Comparison of ENCODE assay signal across 26 mouse cellular contexts in the genomic region with DNA sequence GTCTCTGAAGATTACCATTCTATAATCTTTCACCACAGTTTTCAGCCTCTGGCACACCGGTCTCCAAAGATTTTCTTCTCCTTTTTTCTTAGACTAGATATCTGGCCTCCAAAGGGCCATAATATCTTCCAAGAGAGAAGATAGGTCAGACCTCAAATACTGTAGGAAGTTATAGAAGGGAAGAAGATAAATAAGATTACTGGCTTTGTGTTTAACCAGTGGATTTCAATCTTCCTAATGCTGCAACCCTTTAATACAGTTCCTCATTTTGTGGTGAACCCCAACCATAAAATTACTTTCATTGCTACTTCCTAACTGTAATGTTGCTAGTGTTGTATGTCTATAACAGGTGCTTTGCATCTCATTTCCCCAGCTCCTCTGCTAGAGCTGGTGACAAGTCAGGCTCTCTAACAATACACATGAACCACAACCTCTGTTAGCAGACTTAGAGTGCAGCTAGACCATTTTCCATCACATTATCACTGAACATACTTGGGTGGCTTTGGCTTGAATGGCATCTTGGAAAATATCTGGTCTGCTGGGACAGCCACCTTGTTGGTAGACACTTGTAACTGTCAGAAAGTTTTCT.
A peak's percentile ranks its signal among the peaks of the same experiment; 100 is the strongest.
DNase-seq lines count a peak whose midpoint lies in the region; ATAC-seq and TF ChIP-seq lines count a peak whose summit lies in the region.
"Had no signal": no experiment of that assay in that cellular context is flagged by ENCODE, and none has a peak within 500 bp of the region (broad histone marks: within the 10 kb centered on the region; RNA-seq: fewer than 3 reads in every experiment).

No protein-coding gene starts in this region.

- in situ Hi-C loops in CH12.LX (cut with MboI; ENCODE audit: low pct_ligation_motif_present, low pct_unique_long_range_greater_than_20kb, low sequenced_read_pairs), result no loop called here

- no peaks in the 10 kb centered on the region for H3K36me3 ChIP-seq in CH12.LX (replicated peaks in 1 of 2; ENCODE audit: control insufficient read depth in 1 of 2, insufficient read depth in 1 of 2, low read length in 1 of 2)
- H3K36me3 ChIP-seq: embryonic facial prominence, embryonic 13.5 days; embryonic facial prominence, embryonic 15.5 days; forebrain, embryonic 10.5 days; forebrain, embryonic 12.5 days had no signal

- DNase-seq in 416B (ENCODE audit: low read depth) (peak; percentile 54), CH12.LX (ENCODE audit: extremely low read depth) (peak; percentile 2)
- DNase-seq in cerebellum, adult 11-12 months, result no peak
- no peak for DNase-seq in thymus, postnatal 36 days
- DNase-seq in gastrocnemius, postnatal 14 days, result no peak
- DNase-seq in lung, postnatal 36 days, result no peak
- DNase-seq: adrenal gland, adult 2 months; adrenal gland, postnatal 10 days; adrenal gland, postnatal 25 days; B cell, adult 2 months; cerebellum, adult 11 months; cerebellum, adult 2 months; cerebellum, adult 9-10 months; cerebellum, postnatal 10 days; cerebellum, postnatal 25 days; embryo, embryonic 11 days had no signal

- intact Hi-C loops in gastrocnemius, postnatal 14 days (cut with DNase I; ENCODE audit: low total_unique reads), result no loop called here

- H3K27me3 ChIP-seq in CH12.LX (replicated peaks), result no peaks in the 10 kb centered on the region
- H3K27me3 ChIP-seq: embryonic facial prominence, embryonic 13.5 days; embryonic facial prominence, embryonic 15.5 days; forebrain, embryonic 12.5 days had no signal

- H3K9me3 ChIP-seq in CH12.LX (replicated peaks; ENCODE audit: low read length), result no peaks in the 10 kb centered on the region
- H3K9me3 ChIP-seq: embryonic facial prominence, embryonic 13.5 days; embryonic facial prominence, embryonic 15.5 days; forebrain, embryonic 10.5 days; forebrain, embryonic 12.5 days had no signal

- H3K4me2 ChIP-seq in CH12.LX (ENCODE audit: insufficient read depth, low read depth, poor library complexity, severe bottlenecking), result no peak overlapping the region
- H3K4me2 ChIP-seq: embryonic facial prominence, embryonic 13.5 days; embryonic facial prominence, embryonic 15.5 days; forebrain, embryonic 12.5 days had no signal

- no peak overlapping the region for H3K4me3 ChIP-seq in CH12.LX (replicated peaks in 1 of 3; ENCODE audit: low read depth in 2 of 3, low read length in 2 of 3, poor library complexity in 1 of 3)
- H3K4me3 ChIP-seq: embryonic facial prominence, embryonic 13.5 days; embryonic facial prominence, embryonic 15.5 days; erythroblast, embryonic 14.5 days; forebrain, embryonic 10.5 days; forebrain, embryonic 12.5 days had no signal

- dilution Hi-C loops in CH12.LX (cut with MboI; ENCODE audit: extremely low pct_ligation_motif_present, extremely low pct_unique_long_range_greater_than_20kb, low sequenced_read_pairs), result no loop called here

- H3K79me2 ChIP-seq in CH12.LX (replicated peaks; ENCODE audit: control insufficient read depth, extremely low read depth, insufficient read depth, poor library complexity, severe bottlenecking), result no peaks in the 10 kb centered on the region

- TF ChIP-seq POLR2A in CH12.LX (IDR thresholded peaks at IDR 0.05; ENCODE audit: low read depth, low read length), result no peak

- H3K27ac ChIP-seq in CH12.LX (ENCODE audit: insufficient read depth, low read depth), result no peak overlapping the region
- H3K27ac ChIP-seq: embryonic facial prominence, embryonic 13.5 days; embryonic facial prominence, embryonic 15.5 days; forebrain, embryonic 10.5 days; forebrain, embryonic 12.5 days had no signal

- no peak for TF ChIP-seq CTCF in CH12.LX (conservative IDR thresholded peaks at IDR 0.05 in 1 of 2, IDR thresholded peaks at IDR 0.05 in 1 of 2; ENCODE audit: low read depth in 2 of 2, low read length in 2 of 2)

- ATAC-seq in granulocyte monocyte progenitor cell, adult 5-6 weeks (replicated peaks; ENCODE audit: poor library complexity, severe bottlenecking), result peak; percentile 78
- peak; percentile 51 for ATAC-seq in megakaryocyte, adult 5-6 weeks (ENCODE audit: poor library complexity, severe bottlenecking)
- ATAC-seq: CD4-positive, CD25-positive, alpha-beta regulatory T cell, adult 4 months; forebrain, embryonic 14.5 days; forebrain, embryonic 16.5 days had no signal

- H3K4me1 ChIP-seq in CH12.LX (ENCODE audit: control insufficient read depth in 1 of 2, insufficient read depth in 2 of 2), result peaks cover 0 to 5% of the 10 kb centered on the region in 2 experiments; a peak in 1 of 4 replicates
- H3K4me1 ChIP-seq: embryonic facial prominence, embryonic 13.5 days; embryonic facial prominence, embryonic 15.5 days; forebrain, embryonic 10.5 days; forebrain, embryonic 12.5 days had no signal

- TF ChIP-seq RAD21 in CH12.LX (IDR thresholded peaks at IDR 0.05; ENCODE audit: low read depth, low read length), result no peak

- H3K9ac ChIP-seq in CH12.LX (ENCODE audit: insufficient read depth, low read depth), result no peak overlapping the region
- H3K9ac ChIP-seq: embryonic facial prominence, embryonic 13.5 days; embryonic facial prominence, embryonic 15.5 days; forebrain, embryonic 12.5 days had no signal

- no peak for TF ChIP-seq EP300 in CH12.LX (IDR thresholded peaks at IDR 0.05; ENCODE audit: low read length)

TF ChIP-seq in CH12.LX, 34 proteins besides CTCF, POLR2A, EP300 and RAD21:
- TF ChIP-seq POLR2AphosphoS2 (IDR thresholded peaks at IDR 0.05; ENCODE audit: low read depth, low read length) (no peak), CHD2 (IDR thresholded peaks at IDR 0.05; ENCODE audit: low read length) (no peak), TBP (conservative IDR thresholded peaks at IDR 0.05; ENCODE audit: low read depth, low read length) (no peak), ZNF384 (IDR thresholded peaks at IDR 0.05; ENCODE audit: low read depth, low read length) (no peak), PAX5 (IDR thresholded peaks at IDR 0.05; ENCODE audit: low read length) (no peak), NRF1 (IDR thresholded peaks at IDR 0.05; ENCODE audit: low read depth, low read length) (no peak), MYC (IDR thresholded peaks at IDR 0.05; ENCODE audit: low read depth, low read length) (no peak), CHD1 (IDR thresholded peaks at IDR 0.05; ENCODE audit: low read depth, low read length) (no peak), USF1 (IDR thresholded peaks at IDR 0.05; ENCODE audit: low read depth, low read length) (no peak), GABPA (IDR thresholded peaks at IDR 0.05; ENCODE audit: insufficient replicate concordance, low read depth, low read length) (no peak), IRF4 (IDR thresholded peaks at IDR 0.05; ENCODE audit: low read depth, low read length) (no peak), MEF2A (IDR thresholded peaks at IDR 0.05; ENCODE audit: borderline replicate concordance, low read depth, low read length) (no peak), JUND (conservative IDR thresholded peaks at IDR 0.05; ENCODE audit: low read depth, low read length) (no peak), UBTF (IDR thresholded peaks at IDR 0.05; ENCODE audit: low read depth, low read length) (no peak), HCFC1 (IDR thresholded peaks at IDR 0.05; ENCODE audit: low read depth, low read length) (no peak), NELFE (IDR thresholded peaks at IDR 0.05; ENCODE audit: low read depth, low read length) (no peak), MXI1 (IDR thresholded peaks at IDR 0.05; ENCODE audit: low read depth, low read length) (no peak), RCOR1 (conservative IDR thresholded peaks at IDR 0.05; ENCODE audit: low read depth, low read length) (no peak), SIN3A (IDR thresholded peaks at IDR 0.05; ENCODE audit: low read length) (no peak), TCF12 (IDR thresholded peaks at IDR 0.05; ENCODE audit: low read depth, low read length) (no peak)

Comparison
In these comparisons a context has a peak if more than half of its experiments do, and no peak if none do; other contexts are left out.
1. DNase-seq: peak in 416B (single experiment) and CH12.LX (single experiment); none in cerebellum, adult 11-12 months (single experiment), thymus, postnatal 36 days (0 of 2), gastrocnemius, postnatal 14 days (single experiment) and lung, postnatal 36 days (single experiment).